Mouse (Mus musculus) cerebellum, adult 9-10 months (tissue): ENCODE measurements around the gene Trim44.

Source experiments
- DNase-seq: peaks from one replicate; pipeline ENCODE4 v3.0.0; 2022

Gene Trim44

GRCm38 (mm10) chr2:102364565-102365200 is 42.9 kb downstream of the Trim44 start:
- no peak for DNase-seq

- DNase-seq: no peak
Measured at GRCm38 (mm10) chr2:102362896-102363530, 44.6 kb downstream of the Trim44 start.

DNA sequence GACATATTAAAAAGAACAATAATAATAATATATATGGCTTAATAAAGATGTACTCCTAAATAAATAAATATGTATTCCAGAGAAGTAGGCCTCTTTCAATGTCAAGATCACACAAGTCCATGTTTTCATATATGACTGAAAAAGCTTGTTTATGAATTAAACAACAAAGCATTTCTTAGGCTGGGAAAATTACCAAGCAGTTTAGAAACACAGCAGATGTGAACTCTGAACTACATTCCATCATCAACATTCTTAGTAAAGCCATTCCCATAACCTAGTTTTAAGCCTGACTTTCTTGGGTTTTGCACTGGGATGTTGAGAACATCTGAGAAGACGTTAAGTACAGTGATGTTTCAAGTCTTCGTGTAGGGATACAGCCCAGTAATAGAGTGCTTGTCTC is 45.4 kb downstream of the Trim44 start:
- no peak for DNase-seq

DNA sequence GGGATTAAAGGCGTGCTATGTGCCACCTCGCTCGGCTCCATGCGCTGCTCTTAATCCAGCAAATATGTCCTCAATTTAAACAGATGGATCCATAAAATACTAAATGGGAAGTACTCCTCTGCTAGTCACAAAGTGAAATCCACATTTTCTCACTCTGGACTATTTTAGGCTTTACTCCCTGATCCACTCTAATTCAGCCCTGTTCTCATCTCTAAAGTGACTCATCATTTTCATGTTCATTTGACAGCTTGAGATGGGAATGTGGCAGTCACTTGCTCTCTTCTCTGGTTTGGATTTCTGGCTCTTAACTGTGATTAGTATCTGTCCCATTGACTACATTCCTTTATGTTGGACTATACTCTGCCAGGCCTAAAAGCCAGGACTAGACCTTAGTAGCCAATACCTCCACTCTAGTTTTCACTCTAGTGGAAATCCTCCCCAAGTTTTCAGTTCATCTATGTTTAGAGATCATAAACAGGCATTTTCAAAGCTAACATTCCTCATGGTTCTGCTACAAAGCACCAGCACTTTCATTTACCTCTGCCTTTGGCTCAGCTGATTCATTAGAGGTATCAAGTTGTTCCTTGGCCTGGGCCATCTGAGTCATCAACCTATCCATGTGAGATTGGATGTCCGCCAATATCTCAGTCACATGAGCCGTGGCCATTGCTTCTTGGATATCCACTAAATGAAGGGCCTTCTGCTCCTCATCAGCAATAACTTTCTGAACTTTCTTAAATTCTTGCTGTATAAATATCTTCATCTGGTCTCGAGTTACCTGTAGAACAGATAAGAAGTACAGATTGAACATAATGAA is 50.5 kb downstream of the Trim44 start:
- DNase-seq: peak; percentile 45

- no peak for DNase-seq
Measured at GRCm38 (mm10) chr2:102354076-102354475, 53.6 kb downstream of the Trim44 start.

DNA sequence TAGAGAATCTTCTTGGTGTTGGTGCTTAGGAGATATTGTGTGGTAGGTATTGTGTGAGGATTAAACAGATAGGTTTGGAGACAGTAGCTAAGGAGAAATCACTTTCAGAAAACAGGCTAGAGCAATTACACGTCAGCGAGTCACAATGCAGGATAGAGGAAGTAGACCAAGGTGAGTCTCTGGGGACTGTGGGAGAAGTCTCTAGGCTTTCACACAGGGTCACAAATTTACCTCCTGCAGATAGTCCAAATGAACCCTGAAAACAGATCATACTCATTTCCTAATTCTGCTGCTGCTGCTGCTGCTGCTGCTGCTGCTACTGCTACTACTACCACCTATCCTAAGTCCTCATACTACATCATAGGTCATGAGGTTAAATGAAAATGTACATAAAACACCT is 66.2 kb downstream of the Trim44 start:
- DNase-seq: no peak

DNA sequence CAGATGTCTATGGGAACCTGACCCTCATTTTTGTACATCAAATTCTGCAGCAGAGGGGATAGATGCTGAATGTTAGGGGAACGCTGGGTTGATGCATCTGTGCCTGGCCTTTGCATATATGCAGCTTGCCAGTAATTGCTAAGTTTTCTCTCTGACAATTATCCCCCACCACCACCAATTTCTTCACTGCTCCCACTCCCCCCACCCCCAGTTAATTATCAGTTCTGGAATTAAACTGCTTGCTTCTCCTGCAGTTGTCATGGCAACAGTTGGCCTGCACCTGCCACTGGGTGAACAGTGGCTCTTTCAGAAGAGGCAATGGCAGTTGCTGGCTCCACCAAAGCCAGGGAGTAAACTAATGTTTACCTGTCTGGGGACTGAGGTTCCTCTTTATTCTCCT is 70.8 kb downstream of the Trim44 start:
- no peak for DNase-seq

GRCm38 (mm10) chr2:102331932-102332331 is 75.7 kb downstream of the Trim44 start:
- DNase-seq: no peak

GRCm38 (mm10) chr2:102331092-102331491 is 76.5 kb downstream of the Trim44 start:
- DNase-seq: no peak

DNA sequence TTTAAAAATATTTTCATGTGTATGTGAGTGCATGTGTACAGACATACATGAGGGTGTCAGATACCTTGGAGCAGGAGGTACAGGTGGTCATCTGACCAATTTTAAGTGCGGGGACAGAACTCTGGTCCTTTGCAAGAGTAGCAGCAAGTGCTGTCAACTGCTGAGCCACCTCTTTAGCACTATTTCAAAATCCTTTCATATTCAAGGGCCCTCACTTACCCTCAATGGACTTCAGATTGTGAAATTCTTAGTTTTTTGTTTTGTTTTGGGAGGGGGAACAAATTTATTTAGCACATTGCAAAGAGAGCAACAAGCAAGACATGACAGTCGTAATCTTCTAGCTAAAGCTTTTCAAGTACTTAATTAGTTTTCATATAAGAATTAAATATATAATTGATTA is 81.7 kb downstream of the Trim44 start:
- DNase-seq: no peak

GRCm38 (mm10) chr2:102324336-102324735 is 83.3 kb downstream of the Trim44 start:
- DNase-seq: no peak

GRCm38 (mm10) chr2:102316540-102316939 is 91.1 kb downstream of the Trim44 start:
- peak; percentile 45 for DNase-seq

- DNase-seq: no peak
Measured at GRCm38 (mm10) chr2:102315153-102315552, 92.5 kb downstream of the Trim44 start.

DNA sequence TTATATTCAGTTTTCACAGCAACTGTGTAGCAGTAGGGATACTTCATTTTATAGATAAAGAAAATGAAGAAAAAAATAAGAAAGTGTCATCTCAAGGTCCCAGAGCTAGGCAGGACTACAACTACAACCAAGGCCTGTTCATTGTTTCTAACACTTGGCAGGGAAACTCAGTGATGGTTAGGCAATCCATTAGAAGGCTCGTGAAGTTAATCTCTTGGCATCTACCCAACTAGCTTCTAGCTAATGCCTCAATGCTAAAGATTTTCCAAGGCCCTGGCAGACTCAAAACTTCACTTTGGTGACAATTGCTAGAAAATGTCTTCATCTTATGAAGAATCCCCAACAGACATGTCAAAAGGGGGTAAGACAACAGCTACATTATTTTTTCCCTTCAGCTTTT is 93.0 kb downstream of the Trim44 start:
- DNase-seq: no peak

DNA sequence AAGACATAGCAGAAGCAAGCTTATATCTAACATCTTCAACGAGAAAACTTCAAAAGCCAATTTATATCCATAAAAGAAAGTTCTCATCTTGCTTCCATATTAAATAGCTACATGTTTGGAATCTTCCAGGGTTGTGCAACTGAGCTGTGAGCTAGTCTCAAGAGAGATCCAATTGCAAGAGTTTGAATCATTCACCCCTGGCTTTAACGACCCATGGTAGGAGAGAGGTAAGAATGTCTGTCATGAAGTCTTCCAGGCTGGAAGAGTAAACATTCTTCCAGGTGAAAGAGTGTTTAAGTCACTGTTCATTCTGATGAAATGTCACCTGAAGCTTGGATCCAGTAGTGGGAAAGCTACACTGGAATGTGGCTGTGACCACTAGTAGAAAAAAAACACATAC is 93.6 kb downstream of the Trim44 start:
- no peak for DNase-seq

- DNase-seq: no peak
Measured at GRCm38 (mm10) chr2:102312903-102313302, 94.7 kb downstream of the Trim44 start.

DNA sequence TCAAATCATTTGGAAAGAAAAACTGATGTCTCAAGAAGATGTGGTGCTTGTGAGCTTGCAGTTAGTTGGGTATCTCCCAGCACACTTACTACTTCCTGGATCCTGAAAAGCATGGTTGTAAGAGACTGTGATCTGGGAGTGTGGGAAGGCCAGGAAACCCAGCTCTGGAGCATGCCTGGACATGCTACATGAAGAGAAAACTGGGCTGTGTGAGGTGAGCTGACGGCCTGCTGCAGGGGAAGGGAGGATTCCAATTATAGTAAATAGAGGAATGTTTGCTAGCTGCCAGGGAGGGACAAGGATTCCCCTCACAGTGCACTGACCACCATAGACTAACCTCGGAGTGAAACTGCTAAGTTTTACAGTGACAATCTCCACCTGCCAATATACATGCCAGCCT is 104.4 kb downstream of the Trim44 start:
- no peak for DNase-seq

DNA sequence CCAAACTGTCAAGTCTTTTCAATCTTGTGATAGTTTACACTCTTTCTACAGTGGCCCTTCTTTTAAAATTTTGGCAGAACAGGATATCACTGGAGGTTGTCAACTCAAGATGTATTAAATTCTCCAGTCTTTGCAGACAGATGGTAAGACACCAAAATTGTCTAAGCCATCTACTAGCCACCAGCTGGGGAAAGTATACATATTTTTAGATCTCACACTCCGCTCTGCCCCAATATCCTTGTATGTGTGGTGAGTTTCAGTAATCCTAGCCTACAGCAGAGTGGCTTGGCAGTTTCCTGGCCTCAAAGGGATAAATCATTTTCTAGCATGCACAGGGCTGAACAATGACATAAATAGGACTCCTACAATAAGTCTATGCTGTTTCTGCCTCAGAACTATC is 105.1 kb downstream of the Trim44 start:
- no peak for DNase-seq

DNA sequence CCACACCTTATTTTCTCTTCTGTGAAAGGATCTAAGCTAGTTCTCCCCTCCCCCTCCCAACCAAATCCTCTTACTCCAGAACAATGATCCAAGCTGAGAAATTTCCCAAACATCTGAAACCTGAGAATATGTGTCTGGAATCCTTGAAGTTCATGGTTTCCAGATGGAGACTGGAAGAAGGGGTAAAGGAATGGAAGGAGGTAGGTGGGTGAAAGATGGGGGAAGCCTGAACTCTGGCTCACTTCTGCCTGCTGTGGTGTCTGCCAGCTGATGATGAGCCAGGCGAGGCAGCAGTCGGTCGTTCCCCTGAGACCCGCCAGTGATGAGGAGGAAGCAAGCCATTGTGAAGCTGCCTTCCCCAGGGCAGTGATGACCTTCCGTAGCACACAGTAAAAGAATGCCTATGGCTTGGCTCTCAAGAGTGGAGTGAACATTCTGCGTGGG is 112.8 kb downstream of the Trim44 start:
- DNase-seq: no peak

- no peak for DNase-seq
Measured at GRCm38 (mm10) chr2:102293181-102293580, 114.4 kb downstream of the Trim44 start.

DNA sequence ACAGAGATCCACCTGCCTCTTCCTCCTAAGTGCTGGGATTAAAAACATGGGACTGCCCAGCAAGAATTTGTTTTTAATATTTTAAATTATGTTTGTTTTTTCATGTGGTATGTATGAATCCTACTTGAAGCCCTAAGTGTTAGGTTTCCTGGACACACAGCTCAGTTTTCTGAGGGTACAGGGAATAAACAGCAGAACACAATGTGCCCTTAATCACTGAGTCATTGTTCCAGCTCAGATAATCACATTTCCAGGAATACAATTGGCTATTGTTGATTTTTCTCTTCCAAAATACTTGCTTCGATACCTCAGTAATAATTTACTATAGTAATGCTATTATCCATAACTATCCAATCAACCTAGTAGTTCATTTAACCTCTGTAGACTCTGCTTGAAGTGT is 115.6 kb downstream of the Trim44 start:
- no peak for DNase-seq

- DNase-seq: no peak
Measured at GRCm38 (mm10) chr2:102291533-102291932, 116.1 kb downstream of the Trim44 start.

DNA sequence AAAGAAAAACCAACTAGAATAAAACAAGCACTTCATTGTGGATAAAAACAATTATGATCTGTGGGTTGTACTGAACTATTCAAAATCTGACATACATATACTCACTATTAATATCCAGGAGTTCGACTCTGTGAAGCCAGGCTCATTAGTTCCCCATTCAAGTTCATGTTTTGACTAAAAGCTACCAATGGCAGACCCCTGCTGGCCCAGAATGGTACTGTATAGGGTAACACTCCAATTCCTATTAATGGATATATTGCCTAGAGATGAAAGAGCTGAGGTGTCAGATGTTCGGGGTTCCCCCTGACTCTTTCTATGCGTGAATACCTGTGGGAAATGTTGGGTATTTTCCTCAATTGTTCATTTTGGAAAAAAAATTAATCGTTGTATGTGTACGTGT is 117.6 kb downstream of the Trim44 start:
- peak; percentile 74 for DNase-seq

DNA sequence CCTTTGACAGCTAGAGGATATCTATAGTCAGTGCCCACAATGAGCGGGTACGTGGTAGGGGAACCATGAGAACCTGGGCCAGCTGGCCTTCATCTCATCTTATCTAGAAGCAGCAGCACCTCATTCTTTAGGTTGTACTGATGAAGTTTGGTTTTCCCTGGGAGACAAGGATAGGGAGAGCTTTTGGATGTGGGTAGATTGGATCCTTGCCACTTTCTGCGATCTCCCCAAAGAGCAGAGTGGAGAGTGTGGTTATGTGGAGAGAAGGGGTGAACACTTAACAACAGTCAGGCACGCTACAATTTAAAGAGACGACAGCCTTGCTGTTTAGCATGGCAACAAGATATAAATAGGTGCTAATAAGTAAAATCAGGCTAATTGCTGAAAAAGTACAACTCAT is 119.0 kb downstream of the Trim44 start:
- no peak for DNase-seq
